Mouse (Mus musculus): ENCODE measurements at regions not wholly inside any gene's neighbourhood (a gene's known extent, or its start where the extent isn't known, plus 50 kb on each side); places are given as distances from the start of the nearest gene placed in this dataset.

- TF ChIP-seq CTCF (IDR thresholded peaks at IDR 0.05; ENCODE audit: low read depth): no peak
- TF ChIP-seq EP300 (IDR thresholded peaks at IDR 0.05; ENCODE audit: low read depth): no peak
These were observed 342.1 kb upstream of the Slc8a1 start for GRCm38 (mm10) chr17:82080301-82080700.

Measured in liver, embryonic 14.5 days (tissue).